Mouse (Mus musculus) intestine, embryonic 16.5 days (tissue): Measurements from ENCODE around the gene Gls2. TPM values are rescaled to one million over a fixed set of nuclear protein-coding genes. Genes with fewer than 3 reads are reported as not detected.
A peak's percentile ranks its signal among the peaks of the same experiment; 100 is the strongest.

Experiments used
- ATAC-seq: fragments of 200-750 bp; cut with Nextera tagmentation; 2 replicates; pipeline ENCODE4 v1.8.0; 2017; ENCODE audit warnings: moderate TSS enrichment, moderate library complexity
- H3K27ac ChIP-seq: fragments of 300-500 bp; sonication (generic); 2 replicates; pipeline ENCODE4 v1.5.1; 2014; ENCODE audit warnings: mild to moderate bottlenecking, low read length
- H3K27me3 ChIP-seq: fragments of 300-500 bp; sonication (generic); replicated peaks from 2 replicates; pipeline ENCODE4 v1.6.1; 2014; ENCODE audit warnings: low read length, control low read depth, mixed read lengths; ENCODE audit not compliant: control insufficient read depth, insufficient read depth
- H3K36me3 ChIP-seq: fragments of 300-500 bp; sonication (generic); 2 replicates; pipeline ENCODE4 v1.6.1; 2014; ENCODE audit warnings: low read length, control low read depth; ENCODE audit not compliant: control insufficient read depth, insufficient read depth
- H3K4me1 ChIP-seq: fragments of 300-500 bp; sonication (generic); 2 replicates; pipeline ENCODE4 v1.6.1; 2014; ENCODE audit warnings: low read length, control low read depth, mixed read lengths; ENCODE audit not compliant: control insufficient read depth, insufficient read depth
- H3K4me2 ChIP-seq: fragments of 300-500 bp; sonication (generic); 2 replicates; pipeline ENCODE4 v1.6.1; 2014; ENCODE audit warnings: low read depth, low read length, control low read depth
- H3K4me3 ChIP-seq: fragments of 300-500 bp; sonication (generic); 2 replicates; pipeline ENCODE4 v1.5.1; 2014; ENCODE audit warnings: mild to moderate bottlenecking, low read length
- H3K9ac ChIP-seq: fragments of 300-500 bp; sonication (generic); 2 replicates; pipeline ENCODE4 v1.6.1; 2014; ENCODE audit warnings: low read depth, low read length
- H3K9me3 ChIP-seq: fragments of 300-500 bp; sonication (generic); 2 replicates; pipeline ENCODE4 v1.6.1; 2016; ENCODE audit warnings: low read length, control low read depth; ENCODE audit not compliant: control insufficient read depth
- WGBS: fragments of 180-500 bp; shearing (Covaris S2); extraction: QIAGEN DNeasy Blood & Tissue Kit; methylation state at CpG from one replicate; pipeline ENCODE4 v1.1.7; 2014; 5-methylcytosine and 5-hydroxymethylcytosine counted together
- polyA plus RNA-seq: library from polyadenylated mRNA; unstranded; fragments of >200 nt; fragmentation: Nextera tagmentation; extraction: Ambion mirVana; gene quantifications from 2 replicates; pipeline ENCODE4 v1.2.1, GENCODE M21; 2015

Gls2 gene
- polyA plus RNA-seq, 1 experiment from 2014 or later = 2.2 TPM

- Histone ChIP-seq H3K4me1 (peaks cover 15% of the 10 kb centered on the region), H3K27me3 (no peaks in the 10 kb centered on the region), H3K4me3 (peak overlapping the region; percentile 67), H3K9me3 (no peaks in the 10 kb centered on the region), H3K36me3 (no peaks in the 10 kb centered on the region), H3K27ac (peak overlapping the region; percentile 84), H3K9ac (peak overlapping the region; percentile 72), H3K4me2 (peak overlapping the region; percentile 68)
- WGBS = 7% methylated on average over 3 of the region's 3 CpGs
- ATAC-seq = 0 out of 2 replicates have a peak, but pooled peaks have one; percentile 18
Observed at GRCm38 (mm10) chr10:128175302-128175701, 19.0 kb upstream of the Gls2 start.

- peaks cover 15% of the 10 kb centered on the region for H3K4me1 ChIP-seq
- peak overlapping the region; percentile 72 for H3K9ac ChIP-seq
- peak overlapping the region; percentile 67 for H3K4me3 ChIP-seq
- ATAC-seq = peak; percentile 83
- 1% methylated on average over 17 of the region's 17 CpGs for WGBS
- no peaks in the 10 kb centered on the region for H3K36me3 ChIP-seq
- no peaks in the 10 kb centered on the region for H3K9me3 ChIP-seq
- no peaks in the 10 kb centered on the region for H3K27me3 ChIP-seq
- peak overlapping the region; percentile 68 for H3K4me2 ChIP-seq
- H3K27ac ChIP-seq = peak overlapping the region; percentile 84
Observed at GRCm38 (mm10) chr10:128175996-128176755, 18.1 kb upstream of the Gls2 start.

- Histone ChIP-seq H3K9ac (no peak overlapping the region), H3K9me3 (no peaks in the 10 kb centered on the region), H3K4me3 (no peak overlapping the region), H3K4me1 (peaks cover 15% of the 10 kb centered on the region), H3K36me3 (no peaks in the 10 kb centered on the region), H3K27me3 (no peaks in the 10 kb centered on the region), H3K4me2 (no peak overlapping the region), H3K27ac (no peak overlapping the region)
- whole genome bisulfite sequencing = 90% methylated on average over 4 of the region's 4 CpGs
- ATAC-seq = no peak
Observed at GRCm38 (mm10) chr10:128177316-128177715, 16.9 kb upstream of the Gls2 start.

GRCm38 (mm10) chr10:128179989-128180388 is 14.3 kb upstream of the Gls2 start, which contains the start of gene Rbms2:
Rbms2 (minus strand) TSS chr10:128180297.
- Histone ChIP-seq H3K4me2 (peak within 1 kb of the TSS; percentile 53), H3K4me3 (peak within 1 kb of the TSS; percentile 30), H3K36me3 (no peaks in the 10 kb centered on the region), H3K9me3 (no peaks in the 10 kb centered on the region), H3K4me1 (peaks cover 12% of the 10 kb centered on the region), H3K9ac (peak within 1 kb of the TSS; percentile 49), H3K27ac (peak within 1 kb of the TSS; percentile 62), H3K27me3 (no peaks in the 10 kb centered on the region)
- ATAC-seq = no peak
- 3% methylated on average over 6 of the region's 6 CpGs for WGBS

GRCm38 (mm10) chr10:128184296-128184695 is 10.0 kb upstream of the Gls2 start:
- Histone ChIP-seq H3K4me3 (no peak overlapping the region), H3K36me3 (no peaks in the 10 kb centered on the region), H3K27ac (no peak overlapping the region), H3K9me3 (no peaks in the 10 kb centered on the region), H3K27me3 (no peaks in the 10 kb centered on the region), H3K4me2 (no peak overlapping the region), H3K9ac (no peak overlapping the region), H3K4me1 (peaks cover 8% of the 10 kb centered on the region)
- 69% methylated on average over 2 of the region's 2 CpGs for WGBS
- no peak for ATAC-seq

GRCm38 (mm10) chr10:128185277-128185940 is 8.8 kb upstream of the Gls2 start:
- Histone ChIP-seq H3K9ac (no peak overlapping the region), H3K4me1 (0 out of 2 replicates have a peak, but pooled peaks cover 5% of the 10 kb centered on the region), H3K9me3 (no peaks in the 10 kb centered on the region), H3K4me2 (no peak overlapping the region), H3K27ac (no peak overlapping the region), H3K27me3 (no peaks in the 10 kb centered on the region), H3K36me3 (no peaks in the 10 kb centered on the region), H3K4me3 (no peak overlapping the region)
- ATAC-seq = 0 out of 2 replicates have a peak, but pooled peaks have one; percentile 26
- 62% methylated on average over 6 of the region's 6 CpGs for WGBS

- H3K4me1 ChIP-seq = 0 out of 2 replicates have a peak, but pooled peaks cover 5% of the 10 kb centered on the region
- no peak overlapping the region for H3K27ac ChIP-seq
- H3K27me3 ChIP-seq = no peaks in the 10 kb centered on the region
- no peaks in the 10 kb centered on the region for H3K9me3 ChIP-seq
- H3K36me3 ChIP-seq = no peaks in the 10 kb centered on the region
- WGBS = 59% methylated on average over 2 of the region's 2 CpGs
- no peak overlapping the region for H3K4me2 ChIP-seq
- ATAC-seq = peak; percentile 65
- H3K4me3 ChIP-seq = no peak overlapping the region
- H3K9ac ChIP-seq = no peak overlapping the region
Observed at GRCm38 (mm10) chr10:128185959-128186358, 8.3 kb upstream of the Gls2 start.

GRCm38 (mm10) chr10:128187181-128187605 is 7.1 kb upstream of the Gls2 start:
- no peaks in the 10 kb centered on the region for H3K36me3 ChIP-seq
- 0 out of 2 replicates have a peak, but pooled peaks cover 7% of the 10 kb centered on the region for H3K4me1 ChIP-seq
- no peak for ATAC-seq
- no peak overlapping the region for H3K4me3 ChIP-seq
- no peak overlapping the region for H3K27ac ChIP-seq
- no peaks in the 10 kb centered on the region for H3K27me3 ChIP-seq
- no peak overlapping the region for H3K9ac ChIP-seq
- no peak overlapping the region for H3K4me2 ChIP-seq
- whole genome bisulfite sequencing = 64% methylated on average over 5 of the region's 5 CpGs
- H3K9me3 ChIP-seq = no peaks in the 10 kb centered on the region

GRCm38 (mm10) chr10:128188242-128188877 is 5.9 kb upstream of the Gls2 start:
- 40% methylated on average over 2 of the region's 2 CpGs for WGBS
- no peaks in the 10 kb centered on the region for H3K9me3 ChIP-seq
- H3K4me2 ChIP-seq = no peak overlapping the region
- no peak overlapping the region for H3K9ac ChIP-seq
- ATAC-seq = no peak
- H3K4me3 ChIP-seq = no peak overlapping the region
- no peaks in the 10 kb centered on the region for H3K27me3 ChIP-seq
- H3K27ac ChIP-seq = no peak overlapping the region
- H3K36me3 ChIP-seq = no peaks in the 10 kb centered on the region
- 0 out of 2 replicates have a peak, but pooled peaks cover 2% of the 10 kb centered on the region for H3K4me1 ChIP-seq
